Mouse (Mus musculus) lung, adult 2 months (tissue): ENCODE results near the gene Spc24.

Experiments
- CTCF ChIP-seq: fragments of 200-500 bp; IDR thresholded peaks from 2 replicates; pipeline ENCODE4 v1.5.1; 2011; ENCODE audit warnings: mild to moderate bottlenecking, low read length, control low read depth; ENCODE audit not compliant: insufficient read depth
- POLR2A ChIP-seq: fragments of 200-500 bp; IDR thresholded peaks from 2 replicates; pipeline ENCODE4 v1.6.1; 2011; ENCODE audit warnings: low read depth, mild to moderate bottlenecking, control low read depth, low read length, borderline replicate concordance; ENCODE audit errors: extremely low read depth

DNA sequence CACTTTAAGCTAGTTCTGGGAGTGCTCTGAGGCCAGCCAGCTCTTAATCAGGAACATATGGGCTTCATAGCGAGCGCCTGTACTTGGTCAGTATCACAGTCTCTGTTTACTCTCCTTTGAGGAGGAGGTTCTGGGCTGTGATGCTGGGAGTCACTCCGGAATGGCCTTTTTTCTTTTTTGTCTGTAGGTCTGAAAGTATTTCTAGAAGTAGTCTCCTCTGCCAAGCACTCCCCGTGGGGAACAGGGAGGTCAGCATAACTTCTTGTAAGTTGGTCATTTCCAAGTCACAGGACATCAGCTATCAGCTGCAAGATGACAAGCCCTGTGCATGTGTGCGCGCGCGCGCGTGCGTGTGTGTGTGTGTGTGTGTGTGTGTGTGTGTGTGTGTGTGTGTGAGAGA lies 7.8 kb upstream of the Spc24 start:
- no peak for TF ChIP-seq CTCF
- TF ChIP-seq POLR2A = no peak
